Mouse (Mus musculus): ENCODE results near the gene Magi1. TPM values are rescaled to one million over a fixed set of nuclear protein-coding genes. Genes with fewer than 3 reads are reported as not detected.

Magi1 gene
- polyA plus RNA-seq, 1 experiment from 2014 or later: 7.0 TPM

GRCm38 (mm10) chr6:94063542-94063941 is 220.2 kb downstream of the Magi1 start:
- Histone ChIP-seq H3K36me3 (ENCODE audit: insufficient read depth, low read length) (no peaks in the 10 kb centered on the region), H3K27me3 (ENCODE audit: insufficient read depth, low read length) (no peaks in the 10 kb centered on the region), H3K4me1 (ENCODE audit: insufficient read depth, low read length) (peaks cover 20% of the 10 kb centered on the region), H3K4me3 (ENCODE audit: low read length) (no peak overlapping the region), H3K9me3 (ENCODE audit: low read length) (no peaks in the 10 kb centered on the region), H3K9ac (replicated peaks; ENCODE audit: low read length) (no peak overlapping the region), H3K27ac (ENCODE audit: low read length) (peak overlapping the region; percentile 70), H3K4me2 (replicated peaks; ENCODE audit: low read depth, low read length) (no peak overlapping the region)
- 75% methylated on average over 4 of the region's 4 CpGs for whole genome bisulfite sequencing
- no peak for ATAC-seq (ENCODE audit: low FRiP score, low TSS enrichment)

- H3K9me3 ChIP-seq (ENCODE audit: low read length): no peaks in the 10 kb centered on the region
- H3K4me3 ChIP-seq (ENCODE audit: low read length): no peak overlapping the region
- no peaks in the 10 kb centered on the region for H3K36me3 ChIP-seq (ENCODE audit: insufficient read depth, low read length)
- no peaks in the 10 kb centered on the region for H3K27me3 ChIP-seq (ENCODE audit: insufficient read depth, low read length)
- 44% methylated on average over 8 of the region's 8 CpGs for WGBS
- H3K4me1 ChIP-seq (ENCODE audit: insufficient read depth, low read length): peaks cover 20% of the 10 kb centered on the region
- no peak for ATAC-seq (ENCODE audit: low FRiP score, low TSS enrichment)
- H3K4me2 ChIP-seq (replicated peaks; ENCODE audit: low read depth, low read length): no peak overlapping the region
- no peak overlapping the region for H3K9ac ChIP-seq (replicated peaks; ENCODE audit: low read length)
- H3K27ac ChIP-seq (ENCODE audit: low read length): peak overlapping the region; percentile 70
Measured at GRCm38 (mm10) chr6:94061424-94061980, 222.2 kb downstream of the Magi1 start.

- Histone ChIP-seq H3K9me3 (ENCODE audit: low read length) (no peaks in the 10 kb centered on the region), H3K9ac (replicated peaks; ENCODE audit: low read length) (no peak overlapping the region), H3K4me1 (ENCODE audit: insufficient read depth, low read length) (peaks cover 20% of the 10 kb centered on the region), H3K36me3 (ENCODE audit: insufficient read depth, low read length) (no peaks in the 10 kb centered on the region), H3K27me3 (ENCODE audit: insufficient read depth, low read length) (no peaks in the 10 kb centered on the region), H3K27ac (ENCODE audit: low read length) (peak overlapping the region; percentile 70), H3K4me2 (replicated peaks; ENCODE audit: low read depth, low read length) (no peak overlapping the region), H3K4me3 (ENCODE audit: low read length) (no peak overlapping the region)
- 72% methylated on average over 7 of the region's 7 CpGs for WGBS
- ATAC-seq (ENCODE audit: low FRiP score, low TSS enrichment): no peak
Measured at GRCm38 (mm10) chr6:94060621-94061213, 223.0 kb downstream of the Magi1 start.

- Histone ChIP-seq H3K4me3 (ENCODE audit: low read length) (no peak overlapping the region), H3K27ac (ENCODE audit: low read length) (no peak overlapping the region), H3K4me1 (ENCODE audit: insufficient read depth, low read length) (peaks cover 15% of the 10 kb centered on the region), H3K36me3 (ENCODE audit: insufficient read depth, low read length) (no peaks in the 10 kb centered on the region), H3K4me2 (replicated peaks; ENCODE audit: low read depth, low read length) (no peak overlapping the region), H3K9ac (replicated peaks; ENCODE audit: low read length) (no peak overlapping the region), H3K27me3 (ENCODE audit: insufficient read depth, low read length) (no peaks in the 10 kb centered on the region), H3K9me3 (ENCODE audit: low read length) (no peaks in the 10 kb centered on the region)
- ATAC-seq (ENCODE audit: low FRiP score, low TSS enrichment): no peak
- WGBS: 85% methylated on average over 2 of the region's 2 CpGs
Measured at GRCm38 (mm10) chr6:94059090-94059489, 224.6 kb downstream of the Magi1 start.

- H3K4me2 ChIP-seq (replicated peaks; ENCODE audit: low read depth, low read length): no peak overlapping the region
- H3K9ac ChIP-seq (replicated peaks; ENCODE audit: low read length): no peak overlapping the region
- no peaks in the 10 kb centered on the region for H3K36me3 ChIP-seq (ENCODE audit: insufficient read depth, low read length)
- no peak overlapping the region for H3K27ac ChIP-seq (ENCODE audit: low read length)
- H3K27me3 ChIP-seq (ENCODE audit: insufficient read depth, low read length): no peaks in the 10 kb centered on the region
- no peak overlapping the region for H3K4me3 ChIP-seq (ENCODE audit: low read length)
- H3K9me3 ChIP-seq (ENCODE audit: low read length): no peaks in the 10 kb centered on the region
- no peak for ATAC-seq (ENCODE audit: low FRiP score, low TSS enrichment)
- H3K4me1 ChIP-seq (ENCODE audit: insufficient read depth, low read length): no peaks in the 10 kb centered on the region
- 26% methylated on average over 1 of the region's 1 CpGs for WGBS
Measured at GRCm38 (mm10) chr6:94053920-94054319, 229.8 kb downstream of the Magi1 start.

- Histone ChIP-seq H3K4me2 (replicated peaks; ENCODE audit: low read depth, low read length) (no peak overlapping the region), H3K9ac (replicated peaks; ENCODE audit: low read length) (no peak overlapping the region), H3K4me1 (ENCODE audit: insufficient read depth, low read length) (peaks cover 4% of the 10 kb centered on the region), H3K4me3 (ENCODE audit: low read length) (no peak overlapping the region), H3K27ac (ENCODE audit: low read length) (no peak overlapping the region), H3K9me3 (ENCODE audit: low read length) (no peaks in the 10 kb centered on the region), H3K36me3 (ENCODE audit: insufficient read depth, low read length) (no peaks in the 10 kb centered on the region), H3K27me3 (ENCODE audit: insufficient read depth, low read length) (no peaks in the 10 kb centered on the region)
- 90% methylated on average over 4 of the region's 4 CpGs for WGBS
- ATAC-seq (ENCODE audit: low FRiP score, low TSS enrichment): no peak
Measured at GRCm38 (mm10) chr6:94045180-94045579, 238.5 kb downstream of the Magi1 start.

- Histone ChIP-seq H3K9me3 (ENCODE audit: low read length) (peaks cover 4% of the 10 kb centered on the region; the same call in 1 of the 2 replicates), H3K27me3 (ENCODE audit: insufficient read depth, low read length) (no peaks in the 10 kb centered on the region), H3K4me1 (ENCODE audit: insufficient read depth, low read length) (peaks cover 4% of the 10 kb centered on the region), H3K27ac (ENCODE audit: low read length) (no peak overlapping the region), H3K36me3 (ENCODE audit: insufficient read depth, low read length) (no peaks in the 10 kb centered on the region), H3K4me2 (replicated peaks; ENCODE audit: low read depth, low read length) (no peak overlapping the region), H3K9ac (replicated peaks; ENCODE audit: low read length) (no peak overlapping the region), H3K4me3 (ENCODE audit: low read length) (no peak overlapping the region)
- ATAC-seq (ENCODE audit: low FRiP score, low TSS enrichment): no peak
- WGBS: 64% methylated on average over 7 of the region's 7 CpGs
Measured at GRCm38 (mm10) chr6:94043461-94043860, 240.3 kb downstream of the Magi1 start.

GRCm38 (mm10) chr6:94040093-94040492 is 243.6 kb downstream of the Magi1 start:
- WGBS: 61% methylated on average over 2 of the region's 2 CpGs
- H3K4me3 ChIP-seq (ENCODE audit: low read length): no peak overlapping the region
- H3K9ac ChIP-seq (replicated peaks; ENCODE audit: low read length): no peak overlapping the region

GRCm38 (mm10) chr6:94038897-94039296 is 244.8 kb downstream of the Magi1 start:
- Histone ChIP-seq H3K27ac (ENCODE audit: low read length) (no peak overlapping the region), H3K9me3 (ENCODE audit: low read length) (peaks cover 4% of the 10 kb centered on the region; the same call in 1 of the 2 replicates), H3K27me3 (ENCODE audit: insufficient read depth, low read length) (no peaks in the 10 kb centered on the region), H3K9ac (replicated peaks; ENCODE audit: low read length) (no peak overlapping the region), H3K4me1 (ENCODE audit: insufficient read depth, low read length) (peaks cover 4% of the 10 kb centered on the region), H3K36me3 (ENCODE audit: insufficient read depth, low read length) (no peaks in the 10 kb centered on the region), H3K4me3 (ENCODE audit: low read length) (no peak overlapping the region), H3K4me2 (replicated peaks; ENCODE audit: low read depth, low read length) (no peak overlapping the region)
- no peak for ATAC-seq (ENCODE audit: low FRiP score, low TSS enrichment)
- WGBS: 96% methylated on average over 3 of the region's 3 CpGs

More at GRCm38 (mm10) chr6:94040093-94040492, 243.6 kb downstream of the Magi1 start:
- H3K27ac ChIP-seq (ENCODE audit: low read length): no peak overlapping the region
- H3K4me1 ChIP-seq (ENCODE audit: insufficient read depth, low read length): peaks cover 4% of the 10 kb centered on the region
- H3K36me3 ChIP-seq (ENCODE audit: insufficient read depth, low read length): no peaks in the 10 kb centered on the region
- no peak overlapping the region for H3K4me2 ChIP-seq (replicated peaks; ENCODE audit: low read depth, low read length)
- no peaks in the 10 kb centered on the region for H3K27me3 ChIP-seq (ENCODE audit: insufficient read depth, low read length)
- no peak for ATAC-seq (ENCODE audit: low FRiP score, low TSS enrichment)
- peaks cover 4% of the 10 kb centered on the region; the same call in 1 of the 2 replicates for H3K9me3 ChIP-seq (ENCODE audit: low read length)

GRCm38 (mm10) chr6:94036554-94036953 is 247.2 kb downstream of the Magi1 start:
- Histone ChIP-seq H3K4me1 (ENCODE audit: insufficient read depth, low read length) (no peaks in the 10 kb centered on the region), H3K9me3 (ENCODE audit: low read length) (peaks cover 4% of the 10 kb centered on the region; the same call in 1 of the 2 replicates), H3K27me3 (ENCODE audit: insufficient read depth, low read length) (no peaks in the 10 kb centered on the region), H3K9ac (replicated peaks; ENCODE audit: low read length) (no peak overlapping the region), H3K4me3 (ENCODE audit: low read length) (no peak overlapping the region), H3K4me2 (replicated peaks; ENCODE audit: low read depth, low read length) (no peak overlapping the region), H3K36me3 (ENCODE audit: insufficient read depth, low read length) (no peaks in the 10 kb centered on the region), H3K27ac (ENCODE audit: low read length) (no peak overlapping the region)
- ATAC-seq (ENCODE audit: low FRiP score, low TSS enrichment): no peak
- 58% methylated on average over 7 of the region's 7 CpGs for WGBS

All from kidney, embryonic 16.5 days (tissue).